Mouse (Mus musculus) thymus, postnatal 10 days (tissue): Measurements from ENCODE around the gene Gab3.

Source experiments
- DNase-seq, 2 experiments: peaks; one replicate each; pipeline ENCODE4 v3.0.0; 2021; ENCODE audit warnings: low spot score in 2 of 2

The Gab3 gene

GRCm38 (mm10) chrX:75084774-75085508 lies at the start of gene Gab3:
Gab3 (minus strand) TSS chrX:75085458.
- DNase-seq: peak; percentile 44 to 46

GRCm38 (mm10) chrX:75130467-75131160 lies 45.4 kb upstream of the Gab3 start, which contains the start of gene Mpp1:
Mpp1 (minus strand) TSS chrX:75131016.
- peak; percentile 71 to 77 for DNase-seq

GRCm38 (mm10) chrX:75129474-75129873 lies 44.2 kb upstream of the Gab3 start:
- no peak for DNase-seq

- peak in 1 of 2 experiments; percentile 8 for DNase-seq
These were observed 43.2 kb upstream of the Gab3 start for GRCm38 (mm10) chrX:75128333-75128980.

GRCm38 (mm10) chrX:75126893-75127292 lies 41.6 kb upstream of the Gab3 start:
- DNase-seq: no peak

- no peak for DNase-seq
These were observed 40.3 kb upstream of the Gab3 start for GRCm38 (mm10) chrX:75125606-75126005.

- no peak for DNase-seq
These were observed 30.3 kb upstream of the Gab3 start for GRCm38 (mm10) chrX:75115550-75115949.

- no peak for DNase-seq
These were observed 17.0 kb upstream of the Gab3 start for GRCm38 (mm10) chrX:75102293-75102692.

- DNase-seq: no peak
These were observed 13.5 kb upstream of the Gab3 start for GRCm38 (mm10) chrX:75098799-75099198.

GRCm38 (mm10) chrX:75096163-75096770 lies 11.0 kb upstream of the Gab3 start:
- DNase-seq: no peak

GRCm38 (mm10) chrX:75095369-75096162 lies 10.3 kb upstream of the Gab3 start, which contains the start of gene Dkc1:
Dkc1 (plus strand) TSS chrX:75095854.
- peak; percentile 82 to 93 for DNase-seq

GRCm38 (mm10) chrX:75085654-75086053 lies 396 bp upstream of the Gab3 start:
- DNase-seq: no peak

- DNase-seq: no peak
These were observed 1.1 kb downstream of the Gab3 start for GRCm38 (mm10) chrX:75083982-75084773.

- DNase-seq: peak in 1 of 2 experiments; percentile 6
These were observed 2.9 kb downstream of the Gab3 start for GRCm38 (mm10) chrX:75082351-75082750.

GRCm38 (mm10) chrX:75056120-75056775 lies 29.0 kb downstream of the Gab3 start:
- DNase-seq: no peak

- no peak for DNase-seq
These were observed 38.2 kb downstream of the Gab3 start for GRCm38 (mm10) chrX:75046921-75047635.

GRCm38 (mm10) chrX:75045931-75046330 lies 39.3 kb downstream of the Gab3 start:
- no peak for DNase-seq

GRCm38 (mm10) chrX:75044595-75044994 lies 40.7 kb downstream of the Gab3 start:
- no peak for DNase-seq

- DNase-seq: no peak
These were observed 48.6 kb downstream of the Gab3 start for GRCm38 (mm10) chrX:75036626-75037025.
